Mouse (Mus musculus) cerebellum, adult 2 months (tissue): ENCODE results near the gene Gm21981. TPM values are rescaled to one million over a fixed set of nuclear protein-coding genes. Genes with fewer than 3 reads are reported as not detected.
A peak's percentile ranks its signal among the peaks of the same experiment; 100 is the strongest.

Source experiments
- DNase-seq, 2 experiments: peaks; one replicate each; pipeline ENCODE4 v3.0.0; 2021
- H3K27ac ChIP-seq: fragments of 200-500 bp; 2 replicates; pipeline ENCODE4 v1.5.1; 2012; ENCODE audit warnings: low read length, control low read depth, inconsistent platforms; ENCODE audit not compliant: insufficient read depth
- H3K27me3 ChIP-seq: fragments of 200-500 bp; 2 replicates; pipeline ENCODE4 v1.6.1; 2012; ENCODE audit warnings: inconsistent platforms, mild to moderate bottlenecking, low read length, moderate library complexity; ENCODE audit not compliant: control insufficient read depth, insufficient read depth
- H3K4me1 ChIP-seq: fragments of 200-500 bp; 2 replicates; pipeline ENCODE4 v1.6.1; 2011; ENCODE audit warnings: low read length; ENCODE audit not compliant: control insufficient read depth, insufficient read depth
- H3K4me3 ChIP-seq: fragments of 200-500 bp; replicated peaks from 2 replicates; pipeline ENCODE3; 2011; ENCODE audit warnings: mild to moderate bottlenecking, low read depth, low read length, control low read depth; ENCODE audit not compliant: insufficient read depth
- CTCF ChIP-seq: fragments of 200-500 bp; IDR thresholded peaks from 2 replicates; pipeline ENCODE4 v1.5.1; 2011; ENCODE audit warnings: low read depth, mild to moderate bottlenecking, control low read depth, low read length, moderate library complexity, borderline replicate concordance; ENCODE audit not compliant: insufficient read depth
- POLR2A ChIP-seq: fragments of 200-500 bp; IDR thresholded peaks from 2 replicates; pipeline ENCODE4 v1.6.1; 2011; ENCODE audit warnings: low read length, control low read depth, borderline replicate concordance; ENCODE audit not compliant: insufficient read depth
- WGBS: fragments of 180-500 bp; shearing (Covaris S2); methylation state at CpG from one replicate; pipeline ENCODE4 v1.1.7; 2018; 5-methylcytosine and 5-hydroxymethylcytosine counted together
- polyA plus RNA-seq: library from polyadenylated mRNA; depleted of rRNA; stranded (reverse); fragments of >200 nt; gene quantifications from 2 replicates; pipeline ENCODE4 v1.2.3, GENCODE M21; 2012

The Gm21981 gene
- polyA plus RNA-seq, 1 experiment = 6.6 TPM

GRCm38 (mm10) chr17:47688608-47689575, 5.4 kb downstream of the Gm21981 start, which contains the start of gene Frs3:
Frs3 (plus strand) TSS chr17:47689030.
- Histone ChIP-seq H3K27ac (peak within 1 kb of the TSS; percentile 78), H3K27me3 (no peaks in the 10 kb centered on the region), H3K4me3 (peak within 1 kb of the TSS; percentile 66), H3K4me1 (no peaks in the 10 kb centered on the region)
- 0 out of 2 replicates have a peak, but pooled peaks have one; percentile 28 for TF ChIP-seq POLR2A
- no peak for TF ChIP-seq CTCF
- WGBS = under 1% methylated on average over 58 of the region's 58 CpGs
- DNase-seq = peak; percentile 80 to 81

DNA sequence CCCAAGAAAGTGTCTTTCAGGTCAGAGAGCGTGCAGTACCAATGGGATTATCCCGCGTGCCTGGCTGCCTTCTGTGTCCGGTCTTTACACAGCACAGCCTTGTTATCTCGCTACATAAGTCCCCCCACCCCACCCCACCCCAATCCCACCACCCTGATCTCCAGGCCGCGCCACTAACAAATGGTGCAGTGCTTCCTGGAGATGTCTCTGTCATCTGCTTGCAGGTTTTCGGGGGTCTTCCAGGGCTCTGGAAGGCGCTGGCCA, 6.0 kb downstream of the Gm21981 start, which contains the start of gene Tomm6:
Gene Tomm6 (minus strand): TSS at position 43 of the 264 bp plus-strand sequence.
- DNase-seq = no peak
- Histone ChIP-seq H3K27ac (peak within 1 kb of the TSS; percentile 78), H3K4me3 (peak within 1 kb of the TSS; percentile 66), H3K4me1 (no peaks in the 10 kb centered on the region), H3K27me3 (no peaks in the 10 kb centered on the region)
- TF ChIP-seq CTCF (no peak), POLR2A (no peak)
- WGBS = 0% methylated on average over 9 of the region's 9 CpGs

- 1% methylated on average over 70 of the region's 70 CpGs for WGBS
- TF ChIP-seq POLR2A (peak; percentile 85), CTCF (no peak)
- Histone ChIP-seq H3K27ac (peak overlapping the region; percentile 49), H3K27me3 (no peaks in the 10 kb centered on the region), H3K4me3 (peak overlapping the region; percentile 66), H3K4me1 (no peaks in the 10 kb centered on the region)
- peak; percentile 95 to 96 for DNase-seq
Measured at GRCm38 (mm10) chr17:47687409-47688343, 6.6 kb downstream of the Gm21981 start.

GRCm38 (mm10) chr17:47682836-47683235, 11.4 kb downstream of the Gm21981 start:
- no peak overlapping the region for H3K4me3 ChIP-seq
- TF ChIP-seq CTCF (no peak), POLR2A (no peak)
- H3K4me1 ChIP-seq = no peaks in the 10 kb centered on the region
- no peak overlapping the region for H3K27ac ChIP-seq
- DNase-seq = no peak
- 84% methylated on average over 4 of the region's 4 CpGs for WGBS
- no peaks in the 10 kb centered on the region for H3K27me3 ChIP-seq

DNA sequence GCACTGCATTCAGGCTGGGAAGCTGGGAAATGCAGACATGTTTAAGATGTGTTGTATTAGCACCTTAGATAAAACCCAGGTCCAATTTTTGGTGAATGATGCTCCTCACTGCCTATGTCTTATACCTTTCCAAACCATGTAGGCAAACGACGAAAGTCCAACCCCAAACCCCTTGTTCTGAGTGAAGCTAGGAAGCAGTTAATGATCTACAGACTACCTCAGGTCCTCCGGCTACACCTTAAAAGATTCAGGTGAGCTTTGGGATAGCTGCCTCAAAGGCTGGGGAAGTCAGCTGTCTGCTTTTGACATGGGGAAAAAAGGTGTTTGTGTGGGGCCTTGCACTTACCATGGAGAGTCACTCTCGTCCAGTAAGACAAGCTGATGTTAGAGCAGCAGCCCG, 15.6 kb downstream of the Gm21981 start:
- 86% methylated on average over 5 of the region's 5 CpGs for WGBS
- no peak for DNase-seq
- Histone ChIP-seq H3K4me3 (no peak overlapping the region), H3K27me3 (no peaks in the 10 kb centered on the region), H3K27ac (no peak overlapping the region), H3K4me1 (no peaks in the 10 kb centered on the region; the same call in 1 of the 2 replicates)
- no peak for TF ChIP-seq CTCF
- no peak for TF ChIP-seq POLR2A

DNA sequence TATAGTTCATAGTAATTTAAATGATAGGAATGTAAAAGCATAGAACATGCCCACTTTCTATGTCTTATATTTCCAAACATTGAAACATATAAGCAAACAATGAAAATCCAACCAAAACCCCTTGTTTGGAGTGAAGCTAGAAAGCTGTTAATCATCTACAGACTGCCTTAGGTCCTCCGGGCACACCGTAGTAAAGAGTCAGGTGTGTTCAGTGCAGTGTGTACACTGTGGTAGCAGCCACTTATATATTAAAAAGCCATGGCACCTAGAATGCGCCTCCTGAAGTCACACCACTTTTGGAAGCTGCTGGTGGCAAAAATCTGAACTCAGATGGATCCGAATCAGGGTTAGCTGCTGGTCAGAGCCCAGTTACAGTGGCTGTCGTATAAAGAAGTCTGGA, 16.0 kb downstream of the Gm21981 start:
- Histone ChIP-seq H3K27me3 (no peaks in the 10 kb centered on the region), H3K4me1 (no peaks in the 10 kb centered on the region; the same call in 1 of the 2 replicates), H3K27ac (no peak overlapping the region), H3K4me3 (no peak overlapping the region)
- WGBS = 89% methylated on average over 5 of the region's 5 CpGs
- TF ChIP-seq POLR2A (no peak), CTCF (no peak)
- DNase-seq = no peak

- no peak overlapping the region for H3K4me3 ChIP-seq
Measured at GRCm38 (mm10) chr17:47676581-47676980, 17.7 kb downstream of the Gm21981 start.

More at GRCm38 (mm10) chr17:47676581-47676980, 17.7 kb downstream of the Gm21981 start:
- TF ChIP-seq CTCF = peak; percentile 75
- no peak for TF ChIP-seq POLR2A
- Histone ChIP-seq H3K4me1 (no peaks in the 10 kb centered on the region; the same call in 1 of the 2 replicates), H3K27me3 (no peaks in the 10 kb centered on the region), H3K27ac (no peak overlapping the region)
- WGBS = 16% methylated on average over 9 of the region's 9 CpGs
- DNase-seq = peak; percentile 63 to 79
